Mouse (Mus musculus) hindbrain, embryonic 12.5 days (tissue): ENCODE data around the gene Tspan9. TPM values are rescaled to one million over a fixed set of nuclear protein-coding genes. Genes with fewer than 3 reads are reported as not detected.

Experiments
- ATAC-seq: fragments of 200-750 bp; cut with Nextera tagmentation; 2 replicates; pipeline ENCODE4 v1.8.0; 2017; ENCODE audit warnings: moderate TSS enrichment; ENCODE audit not compliant: low FRiP score
- H3K27ac ChIP-seq: fragments of 300-500 bp; sonication (generic); 2 replicates; pipeline ENCODE4 v1.5.1; 2016; ENCODE audit warnings: mild to moderate bottlenecking
- H3K27me3 ChIP-seq: fragments of 300-500 bp; sonication (generic); 2 replicates; pipeline ENCODE4 v1.6.1; 2016; ENCODE audit warnings: mild to moderate bottlenecking
- H3K36me3 ChIP-seq: fragments of 300-500 bp; sonication (generic); 2 replicates; pipeline ENCODE4 v1.6.1; 2016; ENCODE audit warnings: mild to moderate bottlenecking
- H3K4me1 ChIP-seq: fragments of 300-500 bp; sonication (generic); 2 replicates; pipeline ENCODE4 v1.6.1; 2016
- H3K4me2 ChIP-seq: fragments of 300-500 bp; sonication (generic); replicated peaks from 2 replicates; pipeline ENCODE4 v1.6.1; 2016; ENCODE audit warnings: mild to moderate bottlenecking
- H3K4me3 ChIP-seq: fragments of 300-500 bp; sonication (generic); 2 replicates; pipeline ENCODE4 v1.5.1; 2016; ENCODE audit warnings: mild to moderate bottlenecking
- H3K9ac ChIP-seq: fragments of 300-500 bp; sonication (generic); 2 replicates; pipeline ENCODE4 v1.6.1; 2016; ENCODE audit warnings: mild to moderate bottlenecking, moderate library complexity
- H3K9me3 ChIP-seq: fragments of 300-500 bp; sonication (generic); replicated peaks from 2 replicates; pipeline ENCODE4 v1.6.1; 2016; ENCODE audit warnings: mild to moderate bottlenecking
- WGBS: fragments of 180-500 bp; shearing (Covaris S2); methylation state at CpG from one replicate; pipeline ENCODE4 v1.1.7; 2016; 5-methylcytosine and 5-hydroxymethylcytosine counted together
- polyA plus RNA-seq: library from polyadenylated mRNA; unstranded; fragments of >200 nt; fragmentation: Nextera tagmentation; extraction: Ambion mirVana; gene quantifications from 2 replicates; pipeline ENCODE4 v1.2.1, GENCODE M21; 2016

Gene Tspan9
- polyA plus RNA-seq, 1 experiment from 2014 or later: 63.4 TPM

DNA sequence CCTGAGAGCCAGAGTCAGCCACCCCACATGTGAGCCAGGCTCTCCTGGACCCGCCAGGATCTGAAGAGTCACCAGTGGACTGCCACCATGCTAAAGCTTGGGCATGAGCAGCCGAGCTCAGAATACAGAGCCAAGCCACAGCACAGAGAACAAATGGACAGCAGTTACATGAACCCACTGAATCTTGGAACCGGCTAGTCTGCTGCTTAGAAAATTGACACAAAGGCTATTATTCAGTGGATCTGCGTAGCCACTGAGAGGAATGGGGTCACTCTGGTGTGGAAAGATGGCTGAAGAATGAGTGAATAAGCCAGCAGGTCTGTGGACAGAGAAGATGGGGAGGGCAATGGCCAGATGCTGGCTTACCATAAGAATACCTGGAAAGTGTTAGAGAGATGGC lies 12.7 kb downstream of the Tspan9 start:
- no peak for ATAC-seq
- Histone ChIP-seq H3K4me3 (no peak overlapping the region), H3K9ac (no peak overlapping the region), H3K27me3 (no peaks in the 10 kb centered on the region), H3K36me3 (no peaks in the 10 kb centered on the region), H3K4me2 (no peak overlapping the region), H3K4me1 (peaks cover 63% of the 10 kb centered on the region), H3K27ac (peak overlapping the region; percentile 30), H3K9me3 (no peaks in the 10 kb centered on the region)
- 69% methylated on average over 4 of the region's 4 CpGs for WGBS

DNA sequence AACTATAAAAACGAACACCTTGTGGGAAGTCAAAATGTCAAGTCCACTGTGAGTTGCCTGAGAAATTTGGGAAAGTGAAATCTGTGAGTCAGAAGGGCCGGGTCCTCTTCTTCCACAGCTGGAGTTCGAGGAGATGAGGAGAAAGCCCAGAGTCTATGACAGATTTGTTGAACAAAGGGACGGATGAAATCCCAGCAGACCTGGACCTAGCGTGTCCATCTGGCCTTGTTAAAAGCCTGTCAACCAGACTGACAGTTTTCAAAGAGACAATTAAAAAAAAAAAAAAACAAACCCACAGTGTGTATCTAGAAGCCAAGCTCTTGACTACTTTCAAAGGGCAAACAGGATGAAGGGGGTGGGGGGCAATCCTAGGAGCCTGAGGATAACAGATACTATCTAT lies 14.0 kb downstream of the Tspan9 start:
- no peaks in the 10 kb centered on the region for H3K27me3 ChIP-seq
- H3K9ac ChIP-seq: no peak overlapping the region
- H3K36me3 ChIP-seq: no peaks in the 10 kb centered on the region
- no peak overlapping the region for H3K4me3 ChIP-seq
- peak overlapping the region; percentile 55 for H3K27ac ChIP-seq
- H3K4me2 ChIP-seq: no peak overlapping the region
- no peaks in the 10 kb centered on the region for H3K9me3 ChIP-seq
- ATAC-seq: peak; percentile 48
- 25% methylated on average over 5 of the region's 5 CpGs for WGBS
- H3K4me1 ChIP-seq: peaks cover 56% of the 10 kb centered on the region

DNA sequence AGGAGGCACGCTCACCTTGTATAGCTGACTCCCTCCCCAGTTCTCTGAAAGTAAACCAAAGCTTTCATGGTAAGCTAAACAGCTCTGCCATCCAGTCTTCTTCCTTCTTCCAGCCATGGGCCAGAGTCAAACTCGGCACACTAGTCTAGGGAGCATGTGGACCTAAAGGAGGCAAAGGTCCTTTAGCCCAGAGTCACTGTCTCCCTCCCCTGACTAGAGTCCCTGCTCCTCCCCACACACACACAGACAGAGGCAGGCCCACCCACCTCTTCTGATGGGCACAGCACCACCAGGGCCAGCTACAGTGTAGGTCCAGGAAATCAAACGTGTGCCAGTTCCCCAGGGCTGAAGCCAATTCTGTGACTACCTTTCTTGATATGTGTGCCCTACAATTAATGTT lies 16.1 kb downstream of the Tspan9 start:
- ATAC-seq: no peak
- 85% methylated on average over 3 of the region's 3 CpGs for WGBS
- H3K27ac ChIP-seq: no peak overlapping the region

DNA sequence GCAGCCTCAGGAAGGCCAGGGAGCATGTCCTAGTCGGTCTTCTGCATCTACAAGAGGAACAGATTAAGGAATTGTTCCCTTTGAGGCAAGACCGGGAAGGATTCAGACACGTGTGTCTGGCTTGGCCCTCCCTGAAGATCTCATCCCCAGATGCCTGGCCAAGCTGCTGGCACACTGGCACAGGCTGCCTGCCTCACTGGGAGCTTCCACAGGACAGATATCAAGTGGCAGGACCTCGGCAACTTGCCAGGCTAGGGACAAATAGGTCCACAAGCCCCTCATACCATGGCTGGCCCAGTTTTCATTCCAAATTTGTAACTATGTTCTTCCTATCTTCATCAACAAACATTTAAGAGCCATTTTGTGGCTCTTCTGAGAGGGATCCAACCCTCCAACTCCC lies 16.5 kb downstream of the Tspan9 start:
- peak overlapping the region; percentile 40; the same call in 1 of the 2 replicates for H3K27ac ChIP-seq
- H3K9ac ChIP-seq: no peak overlapping the region
- no peak for ATAC-seq
- H3K9me3 ChIP-seq: no peaks in the 10 kb centered on the region
- H3K4me1 ChIP-seq: peaks cover 45% of the 10 kb centered on the region
- WGBS: 74% methylated on average over 4 of the region's 4 CpGs
- H3K4me3 ChIP-seq: no peak overlapping the region
- no peaks in the 10 kb centered on the region for H3K27me3 ChIP-seq
- H3K36me3 ChIP-seq: no peaks in the 10 kb centered on the region
- H3K4me2 ChIP-seq: no peak overlapping the region

More for the DNA sequence above, 16.1 kb downstream of the Tspan9 start:
- Histone ChIP-seq H3K36me3 (no peaks in the 10 kb centered on the region), H3K9me3 (no peaks in the 10 kb centered on the region), H3K27me3 (no peaks in the 10 kb centered on the region), H3K4me2 (no peak overlapping the region), H3K9ac (no peak overlapping the region), H3K4me1 (peaks cover 46% of the 10 kb centered on the region), H3K4me3 (no peak overlapping the region)

DNA sequence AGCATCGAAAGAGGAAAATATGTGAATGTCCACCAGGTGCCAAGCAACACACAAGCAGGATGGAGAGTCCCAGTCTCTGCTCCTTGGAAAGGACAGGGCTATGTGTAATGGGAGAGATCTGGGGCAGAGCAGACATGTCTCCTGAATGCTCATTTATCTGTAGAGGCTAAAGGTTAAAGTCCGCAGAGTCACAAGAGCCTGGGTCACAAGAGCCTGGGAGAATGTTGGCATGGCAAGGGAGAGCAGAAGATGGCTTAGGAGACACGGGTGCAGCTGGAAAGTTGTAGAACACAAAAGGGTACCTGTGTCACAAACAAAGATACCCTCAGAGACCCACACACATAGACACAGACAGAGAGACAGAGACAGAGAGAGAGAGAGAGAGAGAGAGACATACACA lies 17.9 kb downstream of the Tspan9 start:
- H3K4me2 ChIP-seq: no peak overlapping the region
- H3K4me1 ChIP-seq: peaks cover 41% of the 10 kb centered on the region
- no peaks in the 10 kb centered on the region for H3K36me3 ChIP-seq
- H3K9me3 ChIP-seq: no peaks in the 10 kb centered on the region
- no peak overlapping the region for H3K27ac ChIP-seq
- H3K4me3 ChIP-seq: no peak overlapping the region
- WGBS: 87% methylated on average over 3 of the region's 3 CpGs
- H3K9ac ChIP-seq: no peak overlapping the region
- no peak for ATAC-seq
- H3K27me3 ChIP-seq: no peaks in the 10 kb centered on the region

DNA sequence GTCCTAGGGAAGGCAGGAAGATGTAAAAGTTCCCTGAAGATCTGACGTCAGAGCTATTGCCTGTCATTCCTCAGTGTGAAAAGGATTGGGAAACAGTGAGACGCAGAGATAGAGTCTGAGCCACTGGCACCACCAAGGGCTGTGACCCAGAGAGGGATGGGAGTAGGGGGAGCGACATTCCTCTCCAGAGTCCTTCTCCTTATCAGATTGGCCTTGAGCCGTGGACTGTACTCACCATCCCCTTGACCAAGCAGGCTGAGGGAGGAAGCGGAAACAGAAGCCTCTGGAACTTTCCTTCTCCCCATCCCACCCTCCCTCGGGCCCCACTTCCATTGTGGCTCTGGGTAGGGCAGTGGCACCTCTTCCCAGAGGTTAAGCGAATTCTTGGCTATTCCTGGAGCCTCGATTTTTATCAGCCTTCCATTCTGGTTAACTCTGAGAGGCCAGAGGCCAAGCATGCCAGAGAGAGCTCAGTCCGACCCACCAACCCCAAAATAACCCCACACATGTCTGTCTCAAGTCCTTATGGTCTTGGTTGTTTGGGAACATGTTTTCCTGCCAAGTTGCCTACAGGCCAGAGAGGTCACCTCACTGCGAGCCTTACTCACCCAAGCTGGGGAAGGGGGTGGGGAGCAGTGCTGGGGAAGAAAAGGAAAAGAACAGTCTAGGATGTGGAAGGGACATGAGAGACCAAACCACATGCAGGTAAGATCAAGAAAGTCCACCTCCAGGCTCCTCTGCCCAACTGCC lies 19.0 kb downstream of the Tspan9 start:
- H3K27me3 ChIP-seq: no peaks in the 10 kb centered on the region
- no peak overlapping the region for H3K27ac ChIP-seq
- WGBS: 77% methylated on average over 10 of the region's 10 CpGs
- ATAC-seq: no peak
- H3K36me3 ChIP-seq: no peaks in the 10 kb centered on the region
- H3K4me2 ChIP-seq: no peak overlapping the region
- H3K9me3 ChIP-seq: no peaks in the 10 kb centered on the region
- H3K4me3 ChIP-seq: no peak overlapping the region
- peaks cover 34% of the 10 kb centered on the region for H3K4me1 ChIP-seq
- no peak overlapping the region for H3K9ac ChIP-seq

DNA sequence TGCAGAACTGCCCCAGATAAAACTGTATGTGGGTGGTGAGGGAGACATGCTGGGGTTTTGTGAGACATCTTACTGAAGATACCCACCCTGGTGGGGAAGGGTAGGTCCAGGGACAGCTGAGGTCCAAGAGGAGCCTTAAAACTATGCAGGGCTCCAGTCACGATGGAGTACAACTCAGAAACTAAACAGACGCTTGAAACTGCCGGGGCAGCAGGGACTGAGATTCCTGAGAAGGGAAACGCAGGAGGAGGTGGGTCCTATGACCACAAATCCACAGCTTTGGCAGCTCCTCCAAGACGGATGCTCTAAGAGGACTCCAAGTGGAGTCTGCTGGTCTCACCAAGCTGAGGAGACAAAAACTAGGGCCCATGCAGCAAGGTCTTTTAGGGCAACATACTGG lies 21.3 kb downstream of the Tspan9 start:
- no peak overlapping the region for H3K4me2 ChIP-seq
- H3K9ac ChIP-seq: no peak overlapping the region
- H3K27ac ChIP-seq: no peak overlapping the region
- ATAC-seq: no peak
- 61% methylated on average over 5 of the region's 5 CpGs for WGBS
- peaks cover 21% of the 10 kb centered on the region for H3K4me1 ChIP-seq
- H3K27me3 ChIP-seq: no peaks in the 10 kb centered on the region
- H3K9me3 ChIP-seq: no peaks in the 10 kb centered on the region
- H3K4me3 ChIP-seq: no peak overlapping the region
- no peaks in the 10 kb centered on the region for H3K36me3 ChIP-seq

DNA sequence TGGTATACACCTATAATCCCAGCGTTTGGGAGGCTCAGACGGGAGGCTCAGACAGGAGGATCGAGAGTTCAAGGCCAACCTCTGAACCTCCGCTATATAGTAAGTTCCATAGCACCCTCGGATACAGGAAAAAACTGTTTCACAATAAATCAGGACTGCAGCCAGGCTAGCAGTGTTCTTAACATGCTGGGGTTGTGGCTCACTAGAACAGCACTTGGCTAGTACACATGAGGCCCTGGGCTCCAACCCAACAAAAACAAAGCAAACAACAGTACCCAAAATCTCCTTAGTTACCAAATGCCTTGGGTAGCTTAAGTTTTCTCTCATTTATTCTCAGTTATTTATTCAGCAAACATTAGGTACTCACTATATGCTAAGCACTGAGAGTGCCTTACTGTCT lies 21.7 kb downstream of the Tspan9 start:
- H3K4me3 ChIP-seq: no peak overlapping the region
- H3K4me2 ChIP-seq: no peak overlapping the region
- no peak for ATAC-seq
- H3K27me3 ChIP-seq: no peaks in the 10 kb centered on the region
- H3K27ac ChIP-seq: no peak overlapping the region
- H3K9ac ChIP-seq: no peak overlapping the region
- WGBS: 92% methylated on average over 5 of the region's 5 CpGs
- no peaks in the 10 kb centered on the region for H3K9me3 ChIP-seq
- H3K4me1 ChIP-seq: peaks cover 21% of the 10 kb centered on the region
- H3K36me3 ChIP-seq: no peaks in the 10 kb centered on the region

DNA sequence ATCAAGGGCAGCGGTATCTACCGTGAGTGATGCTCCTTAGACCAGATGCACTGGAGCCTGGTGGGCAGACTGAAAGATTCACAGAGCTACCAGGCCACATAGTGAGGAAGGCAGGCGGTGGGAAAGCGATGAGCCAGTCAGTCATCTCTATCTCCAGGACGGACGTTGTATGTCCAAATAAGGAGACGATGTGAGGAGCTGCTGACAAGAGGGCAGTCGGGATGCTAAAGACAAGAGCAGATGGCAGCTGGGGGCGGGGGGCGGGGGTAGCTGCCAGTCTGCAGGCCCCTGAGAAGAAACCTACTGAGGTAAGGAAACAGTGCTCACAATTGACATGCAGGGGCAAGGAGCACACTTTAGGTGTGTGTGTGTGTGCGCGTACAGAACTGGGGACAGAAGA lies 22.6 kb downstream of the Tspan9 start:
- no peak for ATAC-seq
- Histone ChIP-seq H3K4me3 (no peak overlapping the region), H3K27ac (no peak overlapping the region), H3K27me3 (no peaks in the 10 kb centered on the region), H3K4me1 (peaks cover 24% of the 10 kb centered on the region), H3K4me2 (no peak overlapping the region), H3K36me3 (no peaks in the 10 kb centered on the region), H3K9ac (no peak overlapping the region), H3K9me3 (no peaks in the 10 kb centered on the region)
- WGBS: 62% methylated on average over 12 of the region's 12 CpGs

DNA sequence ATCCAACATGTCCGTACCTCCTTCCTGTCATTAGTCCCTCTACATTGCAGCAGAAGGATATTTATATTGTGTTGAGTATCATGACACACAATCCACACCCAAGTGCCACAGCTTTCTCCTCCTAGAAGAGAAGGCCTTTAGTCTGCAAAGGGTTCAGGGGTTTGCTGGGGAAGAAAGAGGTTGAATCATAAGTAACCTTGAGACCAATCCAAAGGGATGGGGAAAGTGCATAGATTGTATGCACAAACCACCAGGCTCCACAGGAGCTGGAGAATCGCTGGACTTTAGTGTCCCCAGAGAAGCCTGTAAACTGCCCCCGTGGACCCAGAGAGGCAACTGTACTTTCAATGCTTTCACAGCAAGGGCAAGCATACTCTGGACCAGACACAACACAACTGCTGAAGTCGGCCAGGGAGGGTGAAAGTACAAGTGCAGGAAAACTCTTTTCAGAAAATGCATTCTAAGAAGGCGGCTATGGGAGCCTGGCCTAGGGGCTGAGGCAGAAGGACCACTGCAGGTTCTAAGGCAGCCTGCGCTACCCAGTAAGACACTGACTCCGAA lies 24.6 kb downstream of the Tspan9 start:
- Histone ChIP-seq H3K27ac (no peak overlapping the region), H3K9ac (no peak overlapping the region), H3K4me3 (no peak overlapping the region), H3K36me3 (no peaks in the 10 kb centered on the region), H3K27me3 (no peaks in the 10 kb centered on the region), H3K4me1 (peaks cover 34% of the 10 kb centered on the region), H3K4me2 (no peak overlapping the region), H3K9me3 (no peaks in the 10 kb centered on the region)
- ATAC-seq: no peak
- 92% methylated on average over 7 of the region's 7 CpGs for WGBS

DNA sequence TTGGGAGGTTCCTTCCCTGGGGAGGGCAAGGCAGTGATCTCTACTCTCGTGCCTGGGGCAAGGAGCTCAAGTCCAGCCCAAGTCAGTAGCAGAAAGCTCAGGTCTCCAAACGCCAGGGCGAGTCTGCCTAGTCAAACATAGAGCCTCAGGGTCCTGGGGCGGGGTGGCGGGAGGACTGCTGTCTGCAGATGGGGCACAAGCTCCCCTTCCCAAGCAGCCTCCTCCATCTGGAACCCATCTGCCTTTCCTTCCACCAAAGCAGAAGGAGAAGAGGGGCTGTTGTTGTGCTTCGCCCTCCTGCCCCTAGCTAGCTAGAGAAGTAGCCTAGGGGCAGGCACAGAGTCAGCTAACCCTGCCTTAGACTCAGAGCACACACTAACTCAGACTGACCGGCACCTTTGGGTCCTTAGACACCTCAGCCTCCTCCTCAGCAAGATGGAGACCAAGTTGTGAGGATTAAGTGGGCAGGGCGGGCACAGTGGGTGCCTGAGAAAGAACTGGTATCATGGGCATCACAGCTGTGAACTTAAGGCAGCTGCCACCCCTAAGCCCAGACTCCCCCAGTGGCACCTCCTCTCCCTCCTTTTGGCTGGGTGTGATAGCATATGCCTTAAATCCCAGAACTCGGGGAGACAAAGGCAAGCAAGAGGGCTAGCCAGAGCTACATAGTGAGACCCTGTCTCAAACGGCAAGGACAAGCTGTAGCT lies 26.4 kb downstream of the Tspan9 start:
- no peak overlapping the region for H3K4me2 ChIP-seq
- ATAC-seq: no peak
- no peak overlapping the region for H3K9ac ChIP-seq
- no peak overlapping the region for H3K4me3 ChIP-seq
- H3K36me3 ChIP-seq: no peaks in the 10 kb centered on the region
- 0 out of 2 replicates have a peak overlapping the region, but pooled peaks have one; percentile 31 for H3K27ac ChIP-seq
- H3K27me3 ChIP-seq: no peaks in the 10 kb centered on the region
- WGBS: 58% methylated on average over 10 of the region's 10 CpGs
- peaks cover 50% of the 10 kb centered on the region for H3K4me1 ChIP-seq
- no peaks in the 10 kb centered on the region for H3K9me3 ChIP-seq

DNA sequence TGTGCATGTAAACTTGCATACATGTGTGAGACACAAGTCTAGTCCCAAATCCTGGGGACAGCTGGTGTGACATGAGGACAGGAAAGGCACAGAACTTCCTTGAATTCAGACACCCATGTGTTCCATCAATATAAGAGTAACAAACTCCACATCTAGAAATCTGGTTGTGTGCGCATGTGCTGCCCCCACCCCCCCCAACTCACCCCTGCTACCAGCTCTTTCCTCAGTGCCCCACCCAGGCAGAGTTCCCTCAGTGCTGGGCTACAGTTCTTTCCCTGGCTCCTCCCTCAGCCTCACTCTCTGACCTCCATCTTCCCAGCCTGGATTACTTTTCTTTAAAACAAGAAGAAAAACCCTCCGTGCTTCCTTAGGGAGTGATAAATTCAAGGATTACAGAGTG lies 27.1 kb downstream of the Tspan9 start:
- H3K36me3 ChIP-seq: no peaks in the 10 kb centered on the region
- no peak overlapping the region for H3K4me2 ChIP-seq
- H3K27me3 ChIP-seq: no peaks in the 10 kb centered on the region
- no peak for ATAC-seq
- WGBS: 60% methylated on average over 2 of the region's 2 CpGs
- 0 out of 2 replicates have a peak overlapping the region, but pooled peaks have one; percentile 31 for H3K27ac ChIP-seq
- no peak overlapping the region for H3K9ac ChIP-seq
- no peaks in the 10 kb centered on the region for H3K9me3 ChIP-seq
- no peak overlapping the region for H3K4me3 ChIP-seq
- H3K4me1 ChIP-seq: peaks cover 57% of the 10 kb centered on the region
